Mouse (Mus musculus) E14TG2a.4 (cell line): ENCODE data around the gene Dnaic1.

ENCODE experiments used
- H3K27me3 ChIP-seq: 2 replicates; pipeline ENCODE4 v1.6.1; 2014; ENCODE audit warnings: low read length, control low read depth; ENCODE audit not compliant: insufficient read depth
- H3K36me3 ChIP-seq: 2 replicates; pipeline ENCODE4 v1.6.1; 2014; ENCODE audit warnings: low read length, control low read depth; ENCODE audit not compliant: insufficient read depth
- H3K4me1 ChIP-seq: replicated peaks from 2 replicates; pipeline ENCODE4 v1.6.1; 2014; ENCODE audit warnings: low read depth, low read length, control low read depth
- H3K4me3 ChIP-seq: replicated peaks from 2 replicates; pipeline ENCODE4 v1.5.1; 2014; ENCODE audit warnings: mild to moderate bottlenecking, low read length
- H3K9me3 ChIP-seq: 2 replicates; pipeline ENCODE4 v1.6.1; 2014; ENCODE audit warnings: low read length, control low read depth
- CTCF ChIP-seq: conservative IDR thresholded peaks from 2 replicates; pipeline ENCODE4 v1.5.1; 2014; ENCODE audit warnings: low read length
- NANOG ChIP-seq: IDR thresholded peaks from 2 replicates; pipeline ENCODE4 v1.6.1; 2014; ENCODE audit warnings: borderline replicate concordance, low read length, mixed read lengths
- POU5F1 ChIP-seq: IDR thresholded peaks from 2 replicates; pipeline ENCODE4 v1.6.1; 2014; ENCODE audit warnings: low read length, borderline replicate concordance

Dnaic1 gene

DNA sequence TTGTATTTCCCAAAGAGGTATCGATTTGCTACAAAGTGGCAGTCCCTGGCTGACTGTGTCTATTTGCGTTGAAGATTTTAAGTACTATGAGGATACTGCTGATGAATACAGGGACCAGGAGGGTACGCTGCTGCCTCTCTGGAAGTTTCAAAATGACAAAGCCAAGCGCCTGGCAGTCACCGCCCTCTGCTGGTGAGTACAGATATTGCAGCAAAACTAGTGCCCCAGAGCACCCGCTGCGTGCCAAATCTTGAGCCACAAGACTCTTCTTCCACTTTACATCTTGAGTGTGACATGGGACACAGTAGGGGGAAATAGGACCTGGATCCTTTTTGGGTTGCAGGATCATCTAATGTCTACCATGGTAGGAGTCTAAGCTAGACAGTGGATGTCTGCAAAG is 44.6 kb downstream of the Dnaic1 start:
- Histone ChIP-seq H3K4me3 (no peak overlapping the region), H3K36me3 (no peaks in the 10 kb centered on the region), H3K4me1 (no peaks in the 10 kb centered on the region), H3K27me3 (peaks cover 27% of the 10 kb centered on the region), H3K9me3 (no peaks in the 10 kb centered on the region)
- TF ChIP-seq CTCF = peak; percentile 93
- TF ChIP-seq NANOG = no peak

DNA sequence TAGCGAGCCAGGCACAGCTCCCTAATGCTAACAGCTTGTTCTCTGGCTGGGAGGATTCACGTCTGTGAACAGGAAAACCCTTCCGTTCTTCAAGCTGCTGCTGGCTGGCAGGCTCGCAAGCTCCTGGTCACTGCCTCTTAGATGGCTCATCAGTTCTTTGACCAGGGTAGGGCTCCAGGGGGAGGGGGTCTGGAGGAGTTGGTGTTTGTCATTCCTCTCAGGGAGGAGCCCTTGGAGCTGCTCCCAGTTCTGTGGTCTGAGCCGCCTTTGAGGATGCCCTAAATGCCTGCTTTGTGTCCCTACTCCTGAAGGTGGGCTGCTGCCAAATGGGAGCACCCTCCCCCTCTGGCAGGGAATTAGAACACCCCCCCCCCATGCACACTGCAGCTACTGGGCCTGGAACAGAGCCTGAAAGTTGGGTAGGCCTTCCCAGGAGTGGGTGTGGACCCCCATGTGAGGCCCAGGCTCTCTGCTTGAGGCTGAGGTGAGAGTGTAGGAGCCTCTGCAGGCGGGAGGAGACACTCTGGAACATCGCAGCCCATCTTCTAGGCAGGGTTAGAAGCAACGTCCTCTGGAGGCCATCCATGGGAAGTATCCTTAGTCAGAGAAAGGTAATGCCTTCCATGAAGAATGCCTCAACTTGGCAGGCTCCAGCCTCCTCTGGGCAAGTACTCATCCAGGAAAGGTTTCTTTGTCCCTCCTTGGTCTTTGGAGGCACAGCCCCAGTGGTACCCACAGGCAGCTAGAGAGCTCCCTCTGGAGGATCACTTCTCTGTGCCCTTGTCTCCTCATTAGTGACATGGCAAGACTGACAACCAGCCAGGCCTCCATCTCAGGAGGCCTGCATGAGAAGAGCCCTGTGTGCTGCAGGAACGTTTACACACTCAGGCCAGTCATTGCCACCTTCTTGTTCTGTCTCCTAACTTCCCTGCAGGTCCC is 46.4 kb downstream of the Dnaic1 start:
- TF ChIP-seq CTCF (peak; percentile 12), NANOG (no peak)
- Histone ChIP-seq H3K36me3 (no peaks in the 10 kb centered on the region), H3K4me3 (no peak overlapping the region), H3K4me1 (no peaks in the 10 kb centered on the region), H3K9me3 (no peaks in the 10 kb centered on the region), H3K27me3 (peaks cover 27% of the 10 kb centered on the region; the same call in 1 of the 2 replicates)

DNA sequence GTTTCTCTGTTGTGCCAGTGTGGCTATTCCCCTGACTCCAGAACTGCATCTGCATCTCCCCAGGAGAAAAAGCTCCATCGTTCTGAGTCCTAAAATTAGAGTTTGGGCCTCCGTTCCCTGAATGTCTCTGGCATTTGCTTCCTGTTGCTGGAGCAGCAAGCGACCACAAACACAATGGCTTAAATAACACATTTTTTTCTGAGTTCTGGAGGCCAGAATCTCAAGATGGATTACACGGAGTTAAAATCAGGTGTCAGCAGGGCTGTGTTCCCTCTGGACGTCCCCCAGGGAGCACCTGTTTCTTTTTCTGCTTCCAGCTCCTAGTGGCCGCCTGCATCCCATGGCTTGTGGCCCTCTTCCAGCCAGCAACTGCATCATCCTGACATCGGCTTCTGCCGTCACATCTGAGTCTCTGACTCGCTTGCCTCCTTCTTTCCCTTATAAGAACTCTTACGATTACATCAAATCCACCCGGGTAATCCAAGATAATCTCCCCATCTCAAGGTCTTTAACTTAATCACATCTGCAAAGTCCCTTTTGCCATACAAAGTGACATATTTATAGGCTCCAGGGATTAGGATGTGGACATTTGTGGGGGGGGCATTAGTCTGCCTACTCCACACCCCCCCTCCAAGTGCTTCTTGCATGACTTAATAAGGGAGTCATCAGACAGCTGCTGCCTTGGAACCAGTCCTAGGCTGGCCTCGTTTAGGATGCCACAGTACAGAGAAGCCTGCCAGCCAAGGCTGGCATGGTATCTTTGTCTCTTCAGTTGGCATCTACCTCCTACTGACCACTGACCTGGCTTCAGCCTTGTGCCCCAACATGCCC is 49.6 kb downstream of the Dnaic1 start:
- Histone ChIP-seq H3K4me1 (peaks cover 18% of the 10 kb centered on the region), H3K36me3 (no peaks in the 10 kb centered on the region), H3K27me3 (peaks cover 28% of the 10 kb centered on the region; the same call in 1 of the 2 replicates), H3K4me3 (no peak overlapping the region), H3K9me3 (no peaks in the 10 kb centered on the region)
- no peak for TF ChIP-seq NANOG
- TF ChIP-seq POU5F1 = no peak

DNA sequence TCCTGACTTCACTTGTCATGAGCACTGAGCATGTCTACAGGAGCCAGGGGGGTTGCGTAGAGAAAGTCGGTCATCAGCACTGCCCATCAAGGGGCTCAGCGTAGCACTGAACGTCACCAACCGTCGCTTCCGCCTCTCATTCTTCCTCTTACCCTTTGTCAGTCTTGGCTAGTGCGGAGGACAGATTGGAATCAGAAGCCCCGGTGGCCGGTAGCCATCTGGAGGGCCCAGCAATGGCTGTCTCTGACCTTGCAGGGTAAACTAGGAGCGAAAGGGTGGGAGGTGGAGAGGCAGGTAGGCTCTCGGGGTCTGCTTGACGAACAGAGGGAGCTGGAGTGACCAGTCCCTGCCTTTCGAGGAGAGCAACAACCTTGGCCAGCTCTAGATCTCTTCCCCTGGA is 52.5 kb downstream of the Dnaic1 start:
- H3K4me1 ChIP-seq = peaks cover 30% of the 10 kb centered on the region
- H3K27me3 ChIP-seq = peaks cover 47% of the 10 kb centered on the region
- TF ChIP-seq CTCF (no peak), NANOG (no peak)
- H3K36me3 ChIP-seq = no peaks in the 10 kb centered on the region
- no peaks in the 10 kb centered on the region for H3K9me3 ChIP-seq
- no peak overlapping the region for H3K4me3 ChIP-seq

DNA sequence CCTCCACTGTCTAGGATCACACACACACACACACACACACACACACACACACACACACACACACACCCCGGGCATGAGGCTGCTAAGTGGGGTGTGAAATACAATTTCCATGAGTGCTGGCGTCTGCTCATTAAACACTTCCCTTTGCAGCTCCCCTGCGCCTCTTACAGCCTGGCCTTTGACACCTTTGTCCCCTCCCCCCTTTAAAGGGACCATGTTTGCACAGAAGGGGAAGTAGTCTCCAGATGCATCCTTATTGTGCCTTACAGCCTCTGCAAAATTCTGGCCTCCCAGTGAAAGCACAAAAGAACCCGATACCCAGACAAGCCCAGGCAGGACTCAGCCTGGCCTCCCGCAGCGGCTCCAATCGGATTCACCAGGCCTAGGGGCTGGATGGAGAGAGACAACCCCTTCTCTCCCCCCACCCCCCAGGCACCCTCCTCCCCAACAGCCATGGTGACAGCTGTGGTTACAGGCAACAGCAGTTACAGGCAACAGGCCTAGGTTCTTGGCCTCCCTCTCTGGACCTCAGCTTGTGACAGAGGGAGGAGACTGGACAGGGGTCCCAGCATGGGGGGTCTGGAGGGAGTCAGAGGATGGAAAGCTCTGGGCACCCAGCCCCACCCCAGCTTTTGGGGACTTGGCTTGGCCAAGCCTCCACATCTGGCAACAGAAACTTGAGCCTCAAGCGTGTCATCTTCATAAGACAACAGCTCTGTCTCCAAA is 58.8 kb downstream of the Dnaic1 start:
- no peaks in the 10 kb centered on the region for H3K9me3 ChIP-seq
- no peaks in the 10 kb centered on the region for H3K36me3 ChIP-seq
- peak overlapping the region; percentile 27; the same call in 1 of the 2 replicates for H3K4me3 ChIP-seq
- H3K4me1 ChIP-seq = peaks cover 71% of the 10 kb centered on the region
- peaks cover 67% of the 10 kb centered on the region for H3K27me3 ChIP-seq
- TF ChIP-seq NANOG (no peak), POU5F1 (no peak), CTCF (no peak)

DNA sequence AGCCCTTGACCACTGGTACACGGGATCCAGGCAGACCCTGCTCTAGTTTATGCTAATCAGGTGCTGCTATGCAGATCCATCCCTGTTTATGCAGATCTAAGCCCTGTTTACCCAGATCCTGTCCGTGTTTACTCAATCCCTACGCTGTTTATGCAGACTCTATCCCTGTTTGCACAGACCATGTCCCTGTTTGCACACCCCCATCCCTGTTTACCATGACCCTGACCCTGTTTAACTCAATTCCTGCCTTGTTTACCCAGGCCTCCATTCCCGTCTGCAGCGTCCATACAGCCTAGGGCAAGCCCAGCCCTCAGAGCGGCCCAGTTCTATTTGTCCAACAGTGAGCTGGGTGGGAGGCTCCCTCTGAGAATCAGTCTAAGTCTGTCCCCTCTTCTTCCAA is 60.6 kb downstream of the Dnaic1 start:
- H3K4me3 ChIP-seq = peak overlapping the region; percentile 27
- no peaks in the 10 kb centered on the region for H3K36me3 ChIP-seq
- no peaks in the 10 kb centered on the region for H3K9me3 ChIP-seq
- H3K4me1 ChIP-seq = peaks cover 66% of the 10 kb centered on the region
- peaks cover 66% of the 10 kb centered on the region for H3K27me3 ChIP-seq
- TF ChIP-seq POU5F1 = no peak

DNA sequence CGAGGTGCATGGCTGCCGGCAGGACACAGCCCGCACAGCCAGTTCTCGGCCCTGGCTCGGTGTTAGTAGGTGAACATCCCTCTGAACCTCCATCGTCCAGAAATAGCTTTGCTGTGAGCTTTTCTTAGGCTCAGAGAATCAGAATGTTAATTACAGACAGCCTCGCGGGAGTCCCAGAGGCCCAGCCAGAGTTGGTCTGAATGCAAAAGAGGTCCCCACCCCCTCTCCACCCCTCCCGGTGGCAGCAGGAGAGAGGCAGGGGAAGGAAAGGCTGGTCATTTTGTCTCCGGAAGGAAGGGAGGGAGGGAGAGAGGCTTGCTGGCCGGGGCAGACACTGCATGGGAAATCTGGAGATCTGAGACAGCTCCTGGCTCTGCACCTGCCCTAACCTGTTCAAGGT is 61.8 kb downstream of the Dnaic1 start:
- peaks cover 66% of the 10 kb centered on the region for H3K27me3 ChIP-seq
- no peaks in the 10 kb centered on the region for H3K36me3 ChIP-seq
- H3K4me1 ChIP-seq = peaks cover 60% of the 10 kb centered on the region
- no peak for TF ChIP-seq NANOG
- H3K4me3 ChIP-seq = peak overlapping the region; percentile 43
- no peaks in the 10 kb centered on the region for H3K9me3 ChIP-seq

DNA sequence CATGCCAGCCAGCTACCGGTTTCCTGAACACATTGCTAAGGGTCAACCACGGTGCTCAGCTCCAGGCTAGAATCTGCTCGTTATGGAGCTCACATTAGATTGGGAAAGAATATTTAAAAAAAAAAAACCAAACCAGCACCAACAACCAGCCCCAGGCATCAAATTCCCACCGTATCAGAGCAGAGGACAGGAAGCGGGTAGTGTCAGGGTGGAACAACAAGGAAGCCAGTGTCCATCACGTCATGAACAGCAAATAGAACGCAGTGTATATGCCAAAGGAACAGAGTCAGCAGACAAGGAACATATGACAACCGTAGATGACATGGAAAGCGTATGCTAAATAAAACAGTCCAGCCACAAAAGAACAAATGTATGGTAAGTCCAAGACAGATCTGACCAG is 63.4 kb downstream of the Dnaic1 start:
- H3K4me1 ChIP-seq = peaks cover 44% of the 10 kb centered on the region
- H3K4me3 ChIP-seq = no peak overlapping the region
- H3K36me3 ChIP-seq = no peaks in the 10 kb centered on the region
- H3K9me3 ChIP-seq = peaks cover 14% of the 10 kb centered on the region
- TF ChIP-seq POU5F1 (no peak), NANOG (no peak), CTCF (no peak)
- peaks cover 72% of the 10 kb centered on the region for H3K27me3 ChIP-seq

DNA sequence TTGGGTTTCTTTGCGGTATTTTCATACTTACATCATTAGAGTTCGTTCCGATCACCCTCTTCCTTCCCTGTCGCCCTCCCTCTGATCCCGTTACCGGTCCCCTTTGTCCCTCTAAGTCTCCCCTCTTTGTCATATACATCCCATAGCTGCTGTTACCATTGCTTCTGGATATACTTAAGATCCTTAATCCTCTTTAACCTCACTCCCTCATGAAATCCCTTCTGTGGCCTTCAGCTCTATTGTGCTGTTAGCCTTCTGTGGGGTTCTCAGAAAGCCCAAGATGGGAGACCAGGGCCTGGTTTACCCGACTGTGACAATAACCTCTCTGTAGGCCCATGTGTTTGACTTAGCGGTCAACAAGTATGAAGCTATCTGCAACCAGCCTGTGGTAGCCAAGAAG is 65.1 kb downstream of the Dnaic1 start:
- H3K4me1 ChIP-seq = peaks cover 38% of the 10 kb centered on the region
- H3K36me3 ChIP-seq = no peaks in the 10 kb centered on the region
- H3K27me3 ChIP-seq = peaks cover 80% of the 10 kb centered on the region
- TF ChIP-seq POU5F1 (no peak), CTCF (no peak), NANOG (no peak)
- no peak overlapping the region for H3K4me3 ChIP-seq
- H3K9me3 ChIP-seq = peaks cover 16% of the 10 kb centered on the region
